Mouse (Mus musculus) lung, postnatal 10 days (tissue): ENCODE data around the gene Nr1d1.
A peak's percentile ranks its signal among the peaks of the same experiment; 100 is the strongest.

Experiments used
- DNase-seq: peaks from one replicate; pipeline ENCODE4 v3.0.0; 2021

Nr1d1 gene

GRCm38 (mm10) chr11:98774582-98775347, at the start of gene Nr1d1:
Gene Nr1d1 (minus strand): TSS chr11:98775333.
- DNase-seq = no peak

- no peak for DNase-seq
Measured at GRCm38 (mm10) chr11:98820968-98821367, 45.8 kb upstream of the Nr1d1 start.

- no peak for DNase-seq
Measured at GRCm38 (mm10) chr11:98816706-98817239, 41.6 kb upstream of the Nr1d1 start.

- peak; percentile 41 for DNase-seq
Measured at GRCm38 (mm10) chr11:98810686-98811085, 35.6 kb upstream of the Nr1d1 start.

- peak; percentile 100 for DNase-seq
Measured at GRCm38 (mm10) chr11:98809457-98810290, 34.5 kb upstream of the Nr1d1 start.

GRCm38 (mm10) chr11:98808417-98808816, 33.3 kb upstream of the Nr1d1 start:
- DNase-seq = no peak

GRCm38 (mm10) chr11:98804605-98805004, 29.5 kb upstream of the Nr1d1 start, which contains the start of gene Casc3:
Gene Casc3 (plus strand): TSS chr11:98804905.
- no peak for DNase-seq

- DNase-seq = no peak
Measured at GRCm38 (mm10) chr11:98797909-98798308, 22.8 kb upstream of the Nr1d1 start.

GRCm38 (mm10) chr11:98797306-98797705, 22.2 kb upstream of the Nr1d1 start:
- DNase-seq = peak; percentile 26

- peak; percentile 80 for DNase-seq
Measured at GRCm38 (mm10) chr11:98796515-98797216, 21.5 kb upstream of the Nr1d1 start.

- DNase-seq = peak; percentile 70
Measured at GRCm38 (mm10) chr11:98795714-98796514, 20.8 kb upstream of the Nr1d1 start.

GRCm38 (mm10) chr11:98795015-98795713, 20.0 kb upstream of the Nr1d1 start, which contains the start of gene Msl1:
Gene Msl1 (plus strand): TSS chr11:98795516.
- peak; percentile 92 for DNase-seq

GRCm38 (mm10) chr11:98794469-98795014, 19.4 kb upstream of the Nr1d1 start:
- peak; percentile 87 for DNase-seq

- DNase-seq = no peak
Measured at GRCm38 (mm10) chr11:98792081-98792480, 16.9 kb upstream of the Nr1d1 start.

- no peak for DNase-seq
Measured at GRCm38 (mm10) chr11:98791448-98791847, 16.3 kb upstream of the Nr1d1 start.

GRCm38 (mm10) chr11:98790631-98791205, 15.6 kb upstream of the Nr1d1 start:
- no peak for DNase-seq

GRCm38 (mm10) chr11:98789824-98790223, 14.7 kb upstream of the Nr1d1 start:
- DNase-seq = no peak

GRCm38 (mm10) chr11:98789219-98789807, 14.2 kb upstream of the Nr1d1 start:
- DNase-seq = no peak

- DNase-seq = peak; percentile 97
Measured at GRCm38 (mm10) chr11:98788550-98789218, 13.6 kb upstream of the Nr1d1 start.

GRCm38 (mm10) chr11:98788139-98788538, 13.0 kb upstream of the Nr1d1 start:
- DNase-seq = no peak
